Mouse (Mus musculus) brown adipose tissue, adult 24 weeks (tissue): ENCODE measurements around the gene Rce1. TPM values are rescaled to one million over a fixed set of nuclear protein-coding genes. Genes with fewer than 3 reads are reported as not detected.

Source experiments
- H3K27ac ChIP-seq: fragments of 200-500 bp; replicated peaks from 2 replicates; pipeline ENCODE4 v1.5.1; 2012; ENCODE audit warnings: low read depth, mild to moderate bottlenecking, low read length
- H3K4me1 ChIP-seq: fragments of 200-500 bp; 2 replicates; pipeline ENCODE4 v1.6.1; 2012; ENCODE audit warnings: low read length, mixed read lengths; ENCODE audit not compliant: control insufficient read depth, insufficient read depth, insufficient read length
- H3K4me3 ChIP-seq: fragments of 200-500 bp; 2 replicates; pipeline ENCODE4 v1.5.1; 2012; ENCODE audit warnings: low read depth, mild to moderate bottlenecking, low read length, moderate library complexity; ENCODE audit not compliant: insufficient read depth
- polyA plus RNA-seq: library from polyadenylated mRNA; stranded (reverse); fragments of >200 nt; gene quantifications from 2 replicates; pipeline ENCODE4 v1.2.4, GENCODE M21; 2012; ENCODE audit not compliant: missing spikeins, insufficient read depth, insufficient read length

Rce1 gene
- polyA plus RNA-seq, 1 experiment, result 17.0 TPM

DNA sequence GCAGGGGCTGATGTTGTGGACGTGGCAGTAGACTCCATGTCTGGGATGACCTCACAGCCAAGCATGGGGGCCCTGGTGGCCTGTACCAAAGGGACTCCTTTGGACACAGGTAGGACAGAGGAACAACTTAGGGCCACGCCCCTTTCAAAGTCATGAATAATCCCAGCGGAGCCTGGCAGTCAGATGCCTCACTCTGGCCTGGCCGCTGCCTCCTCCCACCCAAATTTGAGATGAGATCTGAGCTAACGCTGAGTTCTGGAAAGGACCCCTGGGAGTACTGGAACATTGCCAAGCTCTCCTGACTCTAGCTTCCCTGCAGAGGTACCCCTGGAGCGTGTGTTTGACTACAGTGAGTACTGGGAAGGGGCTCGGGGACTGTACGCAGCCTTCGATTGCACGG lies 6.0 kb downstream of the Rce1 start:
- Histone ChIP-seq H3K27ac (no peak overlapping the region), H3K4me3 (no peak overlapping the region), H3K4me1 (no peaks in the 10 kb centered on the region)

- no peak overlapping the region for H3K27ac ChIP-seq
- H3K4me1 ChIP-seq, result no peaks in the 10 kb centered on the region
- H3K4me3 ChIP-seq, result no peak overlapping the region
These were observed 7.3 kb downstream of the Rce1 start for GRCm38 (mm10) chr19:4618183-4618582.

DNA sequence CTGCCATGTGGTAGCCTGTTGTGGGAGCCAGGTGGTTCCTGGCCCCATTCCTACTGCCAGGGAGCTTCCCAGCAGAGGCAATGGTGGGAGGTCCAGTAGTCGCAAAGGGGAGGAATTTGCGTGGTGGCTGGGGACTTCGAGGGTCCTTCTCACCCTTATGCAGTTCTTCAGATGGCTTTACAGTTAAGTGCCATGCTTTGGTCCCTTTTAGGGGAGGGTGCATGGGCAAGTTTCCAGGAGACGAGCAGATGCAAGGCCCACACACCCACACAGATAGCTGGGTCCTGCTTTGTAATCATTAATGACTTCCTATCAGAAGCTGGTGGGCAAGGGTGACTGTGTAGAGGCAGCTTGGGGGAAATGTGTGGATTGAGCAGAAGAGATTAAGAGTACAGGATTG lies 8.9 kb downstream of the Rce1 start:
- Histone ChIP-seq H3K27ac (no peak overlapping the region), H3K4me1 (no peaks in the 10 kb centered on the region), H3K4me3 (no peak overlapping the region)

DNA sequence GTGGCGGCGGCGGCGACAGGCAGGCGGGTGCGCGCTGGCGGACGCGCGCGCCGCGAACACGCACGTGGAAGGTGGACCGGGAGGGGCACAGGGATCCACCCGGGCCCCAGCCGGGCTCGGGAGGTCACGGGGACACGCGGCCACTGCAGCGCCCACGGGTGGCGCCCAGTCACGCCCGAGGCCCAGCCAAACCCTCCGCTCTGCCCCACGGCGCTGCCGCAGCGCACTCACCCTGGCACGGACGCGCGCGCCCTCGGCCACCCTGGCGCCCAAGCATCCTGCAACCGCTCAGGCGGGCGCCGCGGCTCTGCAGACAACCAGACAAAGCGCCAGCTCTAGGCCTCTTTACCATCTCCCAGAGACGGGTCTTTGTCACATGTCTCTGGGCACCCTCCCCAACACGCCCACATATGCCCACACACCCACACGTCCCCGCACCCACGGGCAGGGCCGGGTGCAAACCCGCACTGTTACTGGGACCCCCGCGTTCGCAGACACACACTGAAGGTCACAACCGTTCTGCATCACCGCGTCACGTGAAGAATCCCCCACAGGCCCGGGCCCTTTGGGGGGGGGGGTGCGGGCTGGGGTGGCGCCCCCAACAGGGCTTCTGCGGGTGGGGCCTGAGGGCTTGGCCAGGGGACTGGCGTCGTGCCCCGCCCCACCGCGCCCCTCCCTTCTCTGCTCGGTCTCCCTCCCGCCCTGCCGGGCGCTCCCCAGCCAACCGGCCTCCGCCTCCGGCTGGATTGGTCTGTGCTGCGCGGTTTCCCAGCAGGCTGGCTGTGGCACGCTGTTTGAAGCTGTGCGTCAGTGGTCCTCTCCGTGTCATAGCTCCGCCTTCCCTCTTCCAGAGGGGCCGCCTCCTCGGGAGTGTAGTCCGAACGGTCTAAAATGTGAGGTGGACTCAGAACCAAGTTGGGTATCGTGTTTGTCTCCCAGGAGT lies 10.0 kb downstream of the Rce1 start, which contains the start of gene Lrfn4:
Gene Lrfn4, minus strand, starts transcription at position 517 of the 943 bp plus-strand sequence.
- H3K4me1 ChIP-seq, result no peaks in the 10 kb centered on the region
- no peak within 1 kb of the TSS for H3K27ac ChIP-seq
- H3K4me3 ChIP-seq, result peak within 1 kb of the TSS; percentile 62

DNA sequence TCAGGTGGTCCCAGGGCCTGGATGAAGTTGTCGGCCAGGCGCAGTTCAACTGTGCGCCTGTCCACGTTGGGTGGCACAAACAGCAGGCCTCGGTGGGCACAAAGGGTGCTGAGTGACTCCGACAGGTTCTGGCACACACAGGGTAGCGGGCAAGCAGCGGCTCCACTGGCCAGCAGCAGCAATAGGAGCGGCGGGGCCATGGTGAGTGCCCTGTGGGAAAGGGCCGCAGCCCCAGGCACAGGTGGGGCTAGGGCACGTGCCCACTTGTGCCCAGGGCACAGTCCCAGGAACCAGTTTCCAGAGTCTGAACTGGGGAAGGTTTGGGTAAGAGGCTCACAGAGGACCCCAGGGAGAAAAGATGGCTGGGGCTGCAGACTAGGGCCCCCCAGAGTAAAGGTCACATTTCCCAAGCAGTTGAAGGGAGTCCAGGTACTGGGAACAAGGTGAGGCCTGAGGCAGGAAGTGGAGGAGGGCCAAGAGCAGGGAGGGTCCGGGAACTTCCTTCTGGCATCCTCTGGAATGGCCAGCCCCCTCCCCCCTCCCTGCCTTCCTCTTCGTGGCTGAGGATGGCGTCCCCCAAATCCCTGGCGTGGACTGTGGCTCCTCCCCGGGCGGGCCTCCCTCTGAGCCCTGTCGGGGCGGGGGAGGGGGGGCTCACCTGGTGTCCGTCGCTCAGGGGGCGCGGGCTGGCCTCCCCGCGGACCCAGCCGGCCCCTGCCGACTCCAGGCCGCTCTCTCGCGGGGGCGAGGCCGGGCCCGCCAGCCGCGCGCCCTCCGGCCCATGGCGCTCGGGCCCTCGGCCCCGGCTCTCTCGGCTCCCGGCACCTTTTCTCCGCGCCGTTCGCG lies 10.9 kb downstream of the Rce1 start:
- H3K27ac ChIP-seq, result no peak overlapping the region
- peak overlapping the region; percentile 62 for H3K4me3 ChIP-seq
- no peaks in the 10 kb centered on the region for H3K4me1 ChIP-seq

DNA sequence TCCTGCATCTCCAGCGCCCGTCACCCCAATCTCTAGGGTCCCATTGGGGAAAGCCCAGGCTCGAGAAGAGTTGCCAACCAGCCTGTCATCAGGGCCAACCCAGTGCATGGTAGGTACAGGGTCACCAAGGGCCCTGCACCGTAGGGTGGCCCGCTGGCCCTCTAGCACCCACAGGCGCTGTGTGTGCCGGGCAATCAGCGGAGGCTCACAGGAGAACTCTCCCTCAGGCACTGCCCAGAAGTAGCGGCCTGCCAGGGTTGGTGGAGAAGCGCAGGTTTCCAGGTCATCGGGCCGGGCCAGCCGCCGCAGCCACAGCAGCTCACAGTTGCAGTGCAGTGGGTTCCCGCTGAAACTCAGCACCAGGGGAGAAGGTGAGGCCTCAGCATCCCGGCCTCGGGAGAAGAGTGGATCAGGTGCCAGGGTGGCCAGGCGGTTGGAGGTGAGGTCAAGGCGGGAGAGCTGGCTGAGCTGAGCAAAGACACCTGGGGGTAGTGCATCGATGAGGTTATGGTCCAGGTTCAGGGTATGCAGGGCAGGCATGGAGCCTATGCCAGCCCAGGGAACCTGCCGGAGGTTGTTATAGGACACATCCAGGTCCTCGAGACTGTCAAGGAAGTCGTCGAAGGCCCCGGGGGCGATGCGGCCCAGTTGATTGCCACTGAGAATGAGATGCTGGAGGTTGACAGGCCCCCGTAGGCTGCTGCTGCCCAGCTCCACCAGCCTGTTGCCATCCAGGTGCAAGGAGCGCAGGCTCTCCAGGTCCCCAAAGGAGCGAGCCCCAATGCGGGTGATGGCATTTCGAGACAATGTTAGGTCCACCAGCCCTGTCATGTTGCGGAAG lies 11.8 kb downstream of the Rce1 start:
- no peak overlapping the region for H3K27ac ChIP-seq
- no peak overlapping the region for H3K4me3 ChIP-seq

GRCm38 (mm10) chr19:4612181-4612961 lies 13.1 kb downstream of the Rce1 start:
- Histone ChIP-seq H3K27ac (no peak overlapping the region), H3K4me3 (no peak overlapping the region), H3K4me1 (no peaks in the 10 kb centered on the region)

More for the DNA sequence above, 11.8 kb downstream of the Rce1 start:
- H3K4me1 ChIP-seq, result no peaks in the 10 kb centered on the region

DNA sequence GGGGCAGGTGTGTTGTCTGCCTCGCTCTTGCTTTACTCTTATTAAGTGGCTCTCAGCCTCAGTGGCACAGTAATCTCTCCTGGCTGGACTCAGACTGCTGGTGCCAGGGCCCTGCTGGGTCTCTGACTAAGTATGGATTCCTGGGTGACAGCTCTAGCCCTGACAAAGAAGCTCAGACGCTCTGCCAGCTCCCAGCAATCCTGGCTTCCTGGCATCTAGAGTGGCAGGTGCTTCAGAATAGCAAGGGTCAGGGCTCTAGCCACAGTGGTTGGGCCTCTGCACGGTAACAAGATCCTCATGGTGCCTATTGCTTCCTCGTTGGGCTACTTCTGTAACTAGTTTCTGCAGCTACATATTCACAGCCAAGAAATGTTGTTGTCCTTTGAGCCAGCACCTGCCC lies 15.3 kb downstream of the Rce1 start:
- H3K4me1 ChIP-seq, result no peaks in the 10 kb centered on the region
- H3K4me3 ChIP-seq, result no peak overlapping the region
- no peak overlapping the region for H3K27ac ChIP-seq

- no peak overlapping the region for H3K27ac ChIP-seq
- no peak overlapping the region for H3K4me3 ChIP-seq
- no peaks in the 10 kb centered on the region for H3K4me1 ChIP-seq
These were observed 16.9 kb downstream of the Rce1 start for GRCm38 (mm10) chr19:4608511-4608910.

DNA sequence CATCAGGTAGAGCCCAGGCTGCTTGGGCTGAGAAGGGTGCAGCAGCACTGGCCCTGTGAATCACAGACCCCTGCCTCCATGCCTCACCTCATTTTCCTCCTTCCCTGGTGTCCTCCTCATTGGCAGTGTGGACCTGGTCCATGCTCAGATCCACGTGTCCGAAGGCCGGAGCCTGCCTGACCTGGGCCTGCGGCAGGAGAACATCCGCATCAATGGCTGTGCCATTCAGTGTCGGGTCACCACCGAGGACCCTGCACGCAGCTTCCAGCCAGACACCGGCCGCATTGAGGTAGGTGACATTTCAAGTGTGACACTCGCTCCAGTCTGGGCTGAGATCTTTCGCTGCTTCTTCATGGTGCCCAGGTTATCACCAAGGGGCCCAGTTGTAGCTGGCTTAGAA lies 18.0 kb downstream of the Rce1 start:
- no peak overlapping the region for H3K27ac ChIP-seq
- H3K4me3 ChIP-seq, result no peak overlapping the region
- no peaks in the 10 kb centered on the region for H3K4me1 ChIP-seq

- Histone ChIP-seq H3K4me1 (no peaks in the 10 kb centered on the region), H3K4me3 (no peak overlapping the region), H3K27ac (no peak overlapping the region)
These were observed 19.8 kb downstream of the Rce1 start for GRCm38 (mm10) chr19:4605654-4606053.

DNA sequence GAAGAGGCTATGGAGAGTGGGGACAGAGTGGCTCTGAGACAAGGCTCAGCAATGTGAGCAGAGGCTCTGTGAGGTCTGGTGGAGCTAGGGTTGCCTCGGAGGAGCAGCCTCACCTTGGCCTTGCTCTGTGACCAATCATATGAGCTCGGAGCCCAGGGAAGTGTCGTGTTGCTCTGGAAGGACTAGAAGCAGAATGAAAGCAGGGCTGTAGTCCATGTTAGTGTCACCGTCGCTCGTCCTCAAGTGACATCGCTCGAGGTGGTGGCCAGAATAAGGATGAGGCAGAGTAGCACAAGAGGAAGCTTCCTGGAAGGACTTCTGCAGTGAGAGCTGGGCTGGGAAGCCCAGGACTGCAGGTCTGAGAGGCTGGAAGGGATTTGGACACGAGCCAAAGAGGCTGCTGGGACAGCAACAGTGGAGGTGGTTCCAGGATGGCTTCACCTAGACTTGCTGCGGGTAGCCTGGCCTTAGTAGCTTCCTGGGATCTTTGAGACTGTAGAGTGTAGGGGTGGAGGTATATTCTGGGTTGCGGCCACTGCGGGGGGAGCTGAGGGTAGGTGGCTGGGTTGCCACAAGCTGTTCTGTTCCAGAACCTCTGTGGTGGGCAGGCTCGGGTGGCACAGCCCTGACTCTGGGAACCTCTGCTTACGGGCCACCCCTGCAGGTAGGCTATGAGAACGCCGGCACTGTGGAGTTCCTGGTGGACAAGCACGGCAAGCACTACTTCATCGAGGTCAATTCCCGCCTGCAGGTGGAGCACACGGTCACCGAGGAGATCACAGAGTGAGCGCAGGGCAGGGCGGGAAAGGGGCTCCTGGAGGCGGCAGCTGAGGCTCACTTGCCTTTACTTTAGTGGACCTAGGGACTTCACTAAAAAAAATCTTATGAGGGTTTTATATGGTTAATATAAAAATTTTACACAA lies 21.4 kb downstream of the Rce1 start:
- Histone ChIP-seq H3K27ac (no peak overlapping the region), H3K4me1 (no peaks in the 10 kb centered on the region), H3K4me3 (no peak overlapping the region)

DNA sequence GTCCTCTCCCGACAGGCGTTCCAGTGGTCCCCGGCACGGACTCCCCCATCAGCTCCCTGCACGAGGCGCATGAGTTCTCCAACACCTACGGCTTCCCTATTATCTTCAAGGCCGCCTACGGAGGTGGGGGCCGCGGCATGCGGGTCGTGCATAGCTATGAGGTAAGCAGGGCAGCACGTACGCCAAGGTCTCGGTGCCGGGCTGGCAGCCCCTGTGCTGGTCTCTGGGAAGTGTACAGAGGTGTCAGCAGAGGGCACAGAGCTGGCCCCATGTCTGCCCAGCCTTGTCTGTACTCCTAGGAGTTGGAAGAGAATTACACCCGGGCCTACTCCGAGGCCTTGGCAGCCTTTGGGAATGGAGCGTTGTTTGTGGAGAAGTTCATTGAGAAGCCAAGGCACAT lies 23.0 kb downstream of the Rce1 start:
- no peak overlapping the region for H3K4me3 ChIP-seq
- H3K4me1 ChIP-seq, result peaks cover 3% of the 10 kb centered on the region; the same call in 1 of the 2 replicates
- H3K27ac ChIP-seq, result no peak overlapping the region
